Mouse (Mus musculus) kidney, embryonic 16.5 days (tissue): ENCODE measurements around the gene Tcf7l2. TPM values are rescaled to one million over a fixed set of nuclear protein-coding genes. Genes with fewer than 3 reads are reported as not detected.

Source experiments
- ATAC-seq: fragments of 200-750 bp; cut with Nextera tagmentation; 2 replicates; pipeline ENCODE4 v1.8.0; 2017; ENCODE audit warnings: moderate TSS enrichment; ENCODE audit not compliant: low FRiP score, low TSS enrichment
- H3K27ac ChIP-seq: fragments of 300-500 bp; sonication (generic); 2 replicates; pipeline ENCODE4 v1.5.1; 2014; ENCODE audit warnings: low read length
- H3K27me3 ChIP-seq: fragments of 300-500 bp; sonication (generic); 2 replicates; pipeline ENCODE4 v1.6.1; 2014; ENCODE audit warnings: low read length, control low read depth, mixed read lengths; ENCODE audit not compliant: insufficient read depth
- H3K36me3 ChIP-seq: fragments of 300-500 bp; sonication (generic); 2 replicates; pipeline ENCODE4 v1.6.1; 2014; ENCODE audit warnings: low read length, control low read depth, mixed read lengths; ENCODE audit not compliant: insufficient read depth
- H3K4me1 ChIP-seq: fragments of 300-500 bp; sonication (generic); 2 replicates; pipeline ENCODE4 v1.6.1; 2014; ENCODE audit warnings: low read length, control low read depth, mixed read lengths; ENCODE audit not compliant: insufficient read depth
- H3K4me2 ChIP-seq: fragments of 300-500 bp; sonication (generic); replicated peaks from 2 replicates; pipeline ENCODE4 v1.6.1; 2014; ENCODE audit warnings: low read depth, low read length
- H3K4me3 ChIP-seq: fragments of 300-500 bp; sonication (generic); 2 replicates; pipeline ENCODE4 v1.5.1; 2014; ENCODE audit warnings: mild to moderate bottlenecking, low read length
- H3K9ac ChIP-seq: fragments of 300-500 bp; sonication (generic); replicated peaks from 2 replicates; pipeline ENCODE4 v1.6.1; 2014; ENCODE audit warnings: low read length
- H3K9me3 ChIP-seq: fragments of 300-500 bp; sonication (generic); 2 replicates; pipeline ENCODE4 v1.6.1; 2016; ENCODE audit warnings: low read length, control low read depth
- WGBS: fragments of 180-500 bp; shearing (Covaris S2); extraction: QIAGEN DNeasy Blood & Tissue Kit; methylation state at CpG from one replicate; pipeline ENCODE4 v1.1.7; 2014; 5-methylcytosine and 5-hydroxymethylcytosine counted together
- polyA plus RNA-seq: library from polyadenylated mRNA; unstranded; fragments of >200 nt; fragmentation: Nextera tagmentation; extraction: Ambion mirVana; gene quantifications from 2 replicates; pipeline ENCODE4 v1.2.1, GENCODE M21; 2015

Tcf7l2 gene
- polyA plus RNA-seq, 1 experiment from 2014 or later: 50.1 TPM

GRCm38 (mm10) chr19:55953207-55953606 lies 211.6 kb downstream of the Tcf7l2 start:
- Histone ChIP-seq H3K9ac (no peak overlapping the region), H3K27me3 (no peaks in the 10 kb centered on the region), H3K27ac (no peak overlapping the region), H3K4me1 (0 out of 2 replicates have a peak, but pooled peaks cover 5% of the 10 kb centered on the region), H3K9me3 (no peaks in the 10 kb centered on the region), H3K36me3 (no peaks in the 10 kb centered on the region), H3K4me3 (no peak overlapping the region), H3K4me2 (no peak overlapping the region)
- no peak for ATAC-seq
- WGBS: 62% methylated on average over 3 of the region's 3 CpGs

GRCm38 (mm10) chr19:55955126-55955525 lies 213.5 kb downstream of the Tcf7l2 start:
- H3K4me1 ChIP-seq: 0 out of 2 replicates have a peak, but pooled peaks cover 5% of the 10 kb centered on the region
- no peak overlapping the region for H3K4me3 ChIP-seq
- no peaks in the 10 kb centered on the region for H3K36me3 ChIP-seq
- no peak overlapping the region for H3K9ac ChIP-seq
- ATAC-seq: no peak
- H3K9me3 ChIP-seq: peaks cover 10% of the 10 kb centered on the region
- no peak overlapping the region for H3K27ac ChIP-seq
- no peak overlapping the region for H3K4me2 ChIP-seq
- WGBS: 77% methylated on average over 3 of the region's 3 CpGs
- H3K27me3 ChIP-seq: no peaks in the 10 kb centered on the region

- no peak overlapping the region for H3K4me2 ChIP-seq
- H3K4me1 ChIP-seq: 0 out of 2 replicates have a peak, but pooled peaks cover 5% of the 10 kb centered on the region
- WGBS: 78% methylated on average over 6 of the region's 6 CpGs
- no peak overlapping the region for H3K27ac ChIP-seq
- H3K36me3 ChIP-seq: no peaks in the 10 kb centered on the region
- no peak for ATAC-seq
- no peaks in the 10 kb centered on the region for H3K27me3 ChIP-seq
- H3K9ac ChIP-seq: no peak overlapping the region
- H3K4me3 ChIP-seq: no peak overlapping the region
- peaks cover 12% of the 10 kb centered on the region for H3K9me3 ChIP-seq
These were observed 215.1 kb downstream of the Tcf7l2 start for GRCm38 (mm10) chr19:55956745-55957144.

GRCm38 (mm10) chr19:55964421-55964820 lies 222.8 kb downstream of the Tcf7l2 start:
- no peaks in the 10 kb centered on the region for H3K4me1 ChIP-seq
- H3K4me2 ChIP-seq: no peak overlapping the region
- 96% methylated on average over 3 of the region's 3 CpGs for WGBS
- no peak overlapping the region for H3K9ac ChIP-seq
- no peaks in the 10 kb centered on the region for H3K27me3 ChIP-seq
- no peaks in the 10 kb centered on the region for H3K36me3 ChIP-seq
- H3K9me3 ChIP-seq: peaks cover 13% of the 10 kb centered on the region; the same call in 1 of the 2 replicates
- H3K27ac ChIP-seq: no peak overlapping the region
- no peak overlapping the region for H3K4me3 ChIP-seq
- ATAC-seq: no peak

GRCm38 (mm10) chr19:55966066-55966465 lies 224.4 kb downstream of the Tcf7l2 start:
- H3K4me3 ChIP-seq: no peak overlapping the region
- H3K4me2 ChIP-seq: no peak overlapping the region
- ATAC-seq: no peak
- H3K4me1 ChIP-seq: peaks cover 5% of the 10 kb centered on the region; the same call in 1 of the 2 replicates
- no peak overlapping the region for H3K9ac ChIP-seq
- H3K27ac ChIP-seq: no peak overlapping the region
- peaks cover 7% of the 10 kb centered on the region; the same call in 1 of the 2 replicates for H3K9me3 ChIP-seq
- no peaks in the 10 kb centered on the region for H3K27me3 ChIP-seq
- 24% methylated on average over 7 of the region's 7 CpGs for WGBS
- H3K36me3 ChIP-seq: no peaks in the 10 kb centered on the region

- no peak for ATAC-seq
- no peak overlapping the region for H3K4me2 ChIP-seq
- H3K27me3 ChIP-seq: no peaks in the 10 kb centered on the region
- peaks cover 5% of the 10 kb centered on the region; the same call in 1 of the 2 replicates for H3K4me1 ChIP-seq
- 42% methylated on average over 14 of the region's 14 CpGs for WGBS
- H3K9ac ChIP-seq: no peak overlapping the region
- no peaks in the 10 kb centered on the region for H3K36me3 ChIP-seq
- H3K9me3 ChIP-seq: no peaks in the 10 kb centered on the region
- no peak overlapping the region for H3K4me3 ChIP-seq
- 0 out of 2 replicates have a peak overlapping the region, but pooled peaks have one; percentile 25 for H3K27ac ChIP-seq
These were observed 228.4 kb downstream of the Tcf7l2 start for GRCm38 (mm10) chr19:55969929-55970531.

GRCm38 (mm10) chr19:55976073-55976472 lies 234.5 kb downstream of the Tcf7l2 start:
- Histone ChIP-seq H3K4me2 (no peak overlapping the region), H3K4me1 (no peaks in the 10 kb centered on the region), H3K4me3 (no peak overlapping the region), H3K9ac (no peak overlapping the region), H3K27ac (no peak overlapping the region), H3K9me3 (0 out of 2 replicates have a peak, but pooled peaks cover 2% of the 10 kb centered on the region), H3K27me3 (no peaks in the 10 kb centered on the region), H3K36me3 (no peaks in the 10 kb centered on the region)
- no peak for ATAC-seq
- 89% methylated on average over 9 of the region's 9 CpGs for WGBS
